Mouse (Mus musculus) midbrain, embryonic 15.5 days (tissue): ENCODE data around the gene Naaladl2. TPM values are rescaled to one million over a fixed set of nuclear protein-coding genes. Genes with fewer than 3 reads are reported as not detected.

ENCODE experiments used
- ATAC-seq: fragments of 200-750 bp; cut with Nextera tagmentation; replicated peaks from 2 replicates; pipeline ENCODE4 v1.8.0; 2017; ENCODE audit warnings: moderate TSS enrichment
- H3K27ac ChIP-seq: fragments of 300-500 bp; sonication (generic); 2 replicates; pipeline ENCODE4 v1.5.1; 2015; ENCODE audit warnings: mild to moderate bottlenecking, inconsistent platforms
- H3K27me3 ChIP-seq: fragments of 300-500 bp; sonication (generic); replicated peaks from 2 replicates; pipeline ENCODE4 v1.6.1; 2015; ENCODE audit warnings: inconsistent platforms
- H3K36me3 ChIP-seq: fragments of 300-500 bp; sonication (generic); replicated peaks from 2 replicates; pipeline ENCODE4 v1.6.1; 2015; ENCODE audit warnings: inconsistent platforms
- H3K4me1 ChIP-seq: fragments of 300-500 bp; sonication (generic); 2 replicates; pipeline ENCODE4 v1.6.1; 2015; ENCODE audit warnings: inconsistent platforms
- H3K4me2 ChIP-seq: fragments of 300-500 bp; sonication (generic); 2 replicates; pipeline ENCODE4 v1.6.1; 2015; ENCODE audit warnings: inconsistent platforms, mild to moderate bottlenecking, moderate library complexity
- H3K4me3 ChIP-seq: fragments of 300-500 bp; sonication (generic); 2 replicates; pipeline ENCODE4 v1.5.1; 2015; ENCODE audit warnings: mild to moderate bottlenecking, inconsistent platforms
- H3K9ac ChIP-seq: fragments of 300-500 bp; sonication (generic); 2 replicates; pipeline ENCODE4 v1.6.1; 2015; ENCODE audit warnings: mild to moderate bottlenecking, inconsistent platforms
- H3K9me3 ChIP-seq: fragments of 300-500 bp; sonication (generic); 2 replicates; pipeline ENCODE4 v1.6.1; 2016; ENCODE audit warnings: inconsistent platforms
- WGBS: fragments of 180-500 bp; shearing (Covaris S2); methylation state at CpG from one replicate; pipeline ENCODE4 v1.1.7; 2015; ENCODE audit warnings: mixed read lengths; 5-methylcytosine and 5-hydroxymethylcytosine counted together
- polyA plus RNA-seq: library from polyadenylated mRNA; unstranded; fragments of >200 nt; fragmentation: Nextera tagmentation; extraction: Ambion mirVana; gene quantifications from 2 replicates; pipeline ENCODE4 v1.2.1, GENCODE M21; 2015

The Naaladl2 gene
- polyA plus RNA-seq, 1 experiment from 2014 or later = 0.97 TPM

DNA sequence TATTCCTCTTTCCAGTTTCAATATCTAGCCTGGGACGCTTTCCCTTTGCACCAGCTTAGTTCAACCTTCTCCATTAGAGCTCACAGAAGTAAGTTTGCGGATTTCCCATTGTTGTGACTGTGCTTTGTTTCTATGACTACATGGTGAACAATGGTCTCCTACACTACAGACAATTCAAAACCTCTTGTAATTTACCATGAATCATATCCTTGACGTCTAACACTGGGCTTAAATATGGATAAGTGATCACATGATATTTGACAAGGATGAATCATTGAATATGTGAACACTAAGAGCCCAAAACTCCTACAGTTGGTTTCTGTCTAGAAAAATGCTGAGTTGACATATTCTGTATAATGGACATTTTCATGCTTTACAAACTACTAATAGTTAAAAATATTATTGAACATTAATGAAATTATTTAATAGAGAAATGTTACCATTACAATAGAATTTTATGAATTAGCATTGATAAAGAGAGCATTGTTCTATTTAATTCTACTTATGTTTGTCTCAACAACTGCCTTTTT, 539.2 kb downstream of the Naaladl2 start:
- ATAC-seq = no peak
- Histone ChIP-seq H3K4me3 (no peak overlapping the region), H3K9me3 (no peaks in the 10 kb centered on the region), H3K4me1 (no peaks in the 10 kb centered on the region), H3K27ac (no peak overlapping the region), H3K27me3 (no peaks in the 10 kb centered on the region), H3K36me3 (no peaks in the 10 kb centered on the region), H3K9ac (no peak overlapping the region), H3K4me2 (no peak overlapping the region)
- WGBS = 66% methylated on average over 3 of the region's 3 CpGs

GRCm38 (mm10) chr3:24595447-24595846, 548.6 kb downstream of the Naaladl2 start:
- H3K9ac ChIP-seq = no peak overlapping the region
- no peak for ATAC-seq
- no peaks in the 10 kb centered on the region for H3K27me3 ChIP-seq
- H3K4me1 ChIP-seq = no peaks in the 10 kb centered on the region
- H3K36me3 ChIP-seq = no peaks in the 10 kb centered on the region
- H3K27ac ChIP-seq = no peak overlapping the region
- no peak overlapping the region for H3K4me2 ChIP-seq
- no peaks in the 10 kb centered on the region for H3K9me3 ChIP-seq
- 83% methylated on average over 2 of the region's 2 CpGs for WGBS
- no peak overlapping the region for H3K4me3 ChIP-seq

DNA sequence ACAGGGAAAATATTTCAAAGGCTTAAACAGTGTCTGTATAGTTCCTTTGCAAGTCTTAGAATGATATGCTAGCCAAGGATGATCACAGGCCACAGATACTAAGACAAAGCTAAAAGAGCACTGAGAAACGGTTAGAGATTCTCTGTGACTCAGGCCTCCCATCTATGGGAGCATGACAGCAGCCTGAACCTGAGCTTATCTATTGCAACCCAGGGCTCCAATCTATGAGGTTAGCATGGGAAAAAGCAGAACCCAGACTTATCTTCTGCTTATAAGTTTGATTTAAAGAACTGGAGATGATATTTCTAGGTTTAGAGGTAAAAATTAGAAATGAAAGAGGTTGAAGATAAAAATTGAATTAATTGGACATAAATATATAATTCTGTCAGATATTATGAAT, 587.4 kb downstream of the Naaladl2 start:
- Histone ChIP-seq H3K36me3 (no peaks in the 10 kb centered on the region), H3K9ac (no peak overlapping the region), H3K4me3 (no peak overlapping the region), H3K27ac (no peak overlapping the region), H3K27me3 (no peaks in the 10 kb centered on the region), H3K4me2 (no peak overlapping the region), H3K4me1 (no peaks in the 10 kb centered on the region), H3K9me3 (no peaks in the 10 kb centered on the region)
- WGBS = 73% methylated on average over 1 of the region's 1 CpGs
- ATAC-seq = no peak

- Histone ChIP-seq H3K9ac (no peak overlapping the region), H3K36me3 (no peaks in the 10 kb centered on the region), H3K4me3 (no peak overlapping the region), H3K27me3 (no peaks in the 10 kb centered on the region), H3K27ac (no peak overlapping the region), H3K4me2 (no peak overlapping the region), H3K9me3 (no peaks in the 10 kb centered on the region), H3K4me1 (no peaks in the 10 kb centered on the region)
- ATAC-seq = no peak
- WGBS = 82% methylated on average over 5 of the region's 5 CpGs
These were observed 590.4 kb downstream of the Naaladl2 start for GRCm38 (mm10) chr3:24553701-24554100.

- H3K27ac ChIP-seq = no peak overlapping the region
- H3K36me3 ChIP-seq = no peaks in the 10 kb centered on the region
- H3K4me3 ChIP-seq = no peak overlapping the region
- no peak for ATAC-seq
- H3K4me1 ChIP-seq = no peaks in the 10 kb centered on the region
- WGBS = 80% methylated on average over 2 of the region's 2 CpGs
- H3K27me3 ChIP-seq = no peaks in the 10 kb centered on the region
- H3K9ac ChIP-seq = no peak overlapping the region
- H3K4me2 ChIP-seq = no peak overlapping the region
- no peaks in the 10 kb centered on the region for H3K9me3 ChIP-seq
These were observed 591.4 kb downstream of the Naaladl2 start for GRCm38 (mm10) chr3:24552631-24553030.

DNA sequence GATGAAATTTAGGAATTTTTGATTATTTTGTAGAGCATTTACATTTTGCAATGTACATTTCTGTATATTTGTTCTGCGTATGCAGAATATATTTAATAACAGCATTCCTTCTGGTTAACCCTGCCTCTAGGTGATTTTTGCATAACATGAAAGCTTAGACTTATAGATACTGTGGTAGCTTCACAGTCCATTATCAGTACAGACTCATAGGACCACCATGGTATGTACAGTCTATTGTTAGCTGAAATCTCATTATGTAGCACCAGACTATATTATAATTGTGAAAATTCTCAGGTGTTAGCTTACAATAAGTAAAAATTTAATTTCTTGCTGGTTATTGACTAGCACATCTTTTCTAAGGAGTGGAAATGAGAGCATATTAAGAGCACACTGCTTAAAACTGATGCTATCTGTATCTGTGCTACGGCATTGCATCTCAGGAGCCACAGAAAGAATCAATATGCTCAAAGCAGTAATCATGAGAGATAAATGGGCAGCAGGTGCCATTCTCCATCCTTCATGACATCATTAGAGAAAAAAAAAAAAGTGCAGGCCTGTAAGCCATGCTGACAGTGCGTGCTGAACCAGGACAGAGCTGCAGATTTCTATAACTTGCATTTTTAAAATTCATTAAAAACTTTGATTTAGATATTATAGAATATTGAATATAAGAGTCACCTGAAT, 610.1 kb downstream of the Naaladl2 start:
- H3K27ac ChIP-seq = no peak overlapping the region
- no peak overlapping the region for H3K4me2 ChIP-seq
- no peak overlapping the region for H3K9ac ChIP-seq
- H3K36me3 ChIP-seq = no peaks in the 10 kb centered on the region
- H3K27me3 ChIP-seq = no peaks in the 10 kb centered on the region
- no peaks in the 10 kb centered on the region for H3K9me3 ChIP-seq
- ATAC-seq = no peak
- no peaks in the 10 kb centered on the region for H3K4me1 ChIP-seq
- 76% methylated on average over 3 of the region's 3 CpGs for WGBS
- H3K4me3 ChIP-seq = no peak overlapping the region

DNA sequence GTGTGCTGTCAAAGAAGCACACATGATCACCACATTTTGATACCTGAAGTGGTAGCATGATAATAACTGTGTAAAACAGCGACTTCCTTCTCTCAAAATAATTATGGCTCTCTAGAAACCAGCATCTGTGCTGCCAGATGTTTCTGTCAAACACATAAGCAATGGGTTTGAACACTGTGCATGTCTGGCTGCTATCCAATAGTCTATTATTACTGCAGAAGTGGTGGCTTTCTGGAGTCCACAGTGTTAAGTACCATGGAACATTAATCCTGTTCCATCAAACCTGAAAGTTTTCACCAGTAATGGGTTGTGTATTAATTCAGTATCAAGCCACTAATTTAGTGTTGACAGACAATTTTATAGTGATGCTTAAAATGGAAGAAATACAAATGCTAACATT, 629.1 kb downstream of the Naaladl2 start:
- H3K36me3 ChIP-seq = no peaks in the 10 kb centered on the region
- H3K27me3 ChIP-seq = no peaks in the 10 kb centered on the region
- H3K4me3 ChIP-seq = no peak overlapping the region
- H3K4me2 ChIP-seq = no peak overlapping the region
- no peak overlapping the region for H3K9ac ChIP-seq
- H3K9me3 ChIP-seq = no peaks in the 10 kb centered on the region
- no peaks in the 10 kb centered on the region for H3K4me1 ChIP-seq
- H3K27ac ChIP-seq = no peak overlapping the region
- 53% methylated on average over 1 of the region's 1 CpGs for WGBS
- ATAC-seq = no peak

- no peaks in the 10 kb centered on the region for H3K36me3 ChIP-seq
- no peak for ATAC-seq
These were observed 657.5 kb downstream of the Naaladl2 start for GRCm38 (mm10) chr3:24486456-24487112.

GRCm38 (mm10) chr3:24463941-24464340, 680.1 kb downstream of the Naaladl2 start:
- H3K4me3 ChIP-seq = no peak overlapping the region
- no peaks in the 10 kb centered on the region for H3K36me3 ChIP-seq
- H3K27ac ChIP-seq = no peak overlapping the region
- H3K4me1 ChIP-seq = no peaks in the 10 kb centered on the region
- ATAC-seq = no peak
- H3K4me2 ChIP-seq = no peak overlapping the region
- 87% methylated on average over 4 of the region's 4 CpGs for WGBS
- H3K9ac ChIP-seq = no peak overlapping the region
- H3K27me3 ChIP-seq = no peaks in the 10 kb centered on the region
- no peaks in the 10 kb centered on the region for H3K9me3 ChIP-seq

More at GRCm38 (mm10) chr3:24486456-24487112, 657.5 kb downstream of the Naaladl2 start:
- no peaks in the 10 kb centered on the region for H3K4me1 ChIP-seq
- H3K27me3 ChIP-seq = no peaks in the 10 kb centered on the region
- no peak overlapping the region for H3K9ac ChIP-seq
- H3K27ac ChIP-seq = no peak overlapping the region
- H3K9me3 ChIP-seq = no peaks in the 10 kb centered on the region
- WGBS = 60% methylated on average over 4 of the region's 4 CpGs
- H3K4me2 ChIP-seq = no peak overlapping the region
- no peak overlapping the region for H3K4me3 ChIP-seq

GRCm38 (mm10) chr3:24440621-24441020, 703.4 kb downstream of the Naaladl2 start:
- no peak overlapping the region for H3K9ac ChIP-seq
- no peak for ATAC-seq
- no peaks in the 10 kb centered on the region for H3K4me1 ChIP-seq
- no peak overlapping the region for H3K4me2 ChIP-seq
- H3K9me3 ChIP-seq = no peaks in the 10 kb centered on the region
- WGBS = 91% methylated on average over 6 of the region's 6 CpGs
- no peaks in the 10 kb centered on the region for H3K27me3 ChIP-seq
- H3K27ac ChIP-seq = no peak overlapping the region
- no peaks in the 10 kb centered on the region for H3K36me3 ChIP-seq
- no peak overlapping the region for H3K4me3 ChIP-seq

- WGBS = 79% methylated on average over 3 of the region's 3 CpGs
- Histone ChIP-seq H3K27me3 (no peaks in the 10 kb centered on the region), H3K27ac (no peak overlapping the region), H3K4me3 (no peak overlapping the region), H3K4me1 (no peaks in the 10 kb centered on the region), H3K36me3 (no peaks in the 10 kb centered on the region), H3K9me3 (peaks cover 2% of the 10 kb centered on the region; the same call in 1 of the 2 replicates), H3K4me2 (no peak overlapping the region), H3K9ac (no peak overlapping the region)
- no peak for ATAC-seq
These were observed 711.3 kb downstream of the Naaladl2 start for GRCm38 (mm10) chr3:24432761-24433160.

DNA sequence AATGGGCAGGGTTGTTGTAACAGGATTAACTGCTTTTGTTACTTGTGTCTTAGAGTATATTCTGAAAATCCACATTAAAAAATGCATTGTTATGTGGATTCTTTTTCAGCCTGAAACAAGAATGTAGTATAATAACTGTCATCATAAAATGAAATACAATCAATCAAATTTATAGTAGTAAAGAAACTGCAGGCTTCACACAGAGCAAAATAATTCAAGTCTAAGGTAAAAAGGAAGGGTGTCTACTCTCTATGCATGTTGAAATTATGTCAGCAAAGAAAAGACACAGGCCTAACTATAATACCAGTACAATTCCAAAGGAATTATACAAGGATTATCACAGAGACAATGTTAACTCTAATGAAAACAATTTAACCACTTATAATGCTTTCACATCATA, 752.3 kb downstream of the Naaladl2 start:
- H3K4me1 ChIP-seq = no peaks in the 10 kb centered on the region
- H3K9ac ChIP-seq = no peak overlapping the region
- no peak for ATAC-seq
- H3K36me3 ChIP-seq = no peaks in the 10 kb centered on the region
- no peak overlapping the region for H3K4me3 ChIP-seq
- H3K9me3 ChIP-seq = no peaks in the 10 kb centered on the region
- no peak overlapping the region for H3K4me2 ChIP-seq
- H3K27me3 ChIP-seq = no peaks in the 10 kb centered on the region
- no peak overlapping the region for H3K27ac ChIP-seq

DNA sequence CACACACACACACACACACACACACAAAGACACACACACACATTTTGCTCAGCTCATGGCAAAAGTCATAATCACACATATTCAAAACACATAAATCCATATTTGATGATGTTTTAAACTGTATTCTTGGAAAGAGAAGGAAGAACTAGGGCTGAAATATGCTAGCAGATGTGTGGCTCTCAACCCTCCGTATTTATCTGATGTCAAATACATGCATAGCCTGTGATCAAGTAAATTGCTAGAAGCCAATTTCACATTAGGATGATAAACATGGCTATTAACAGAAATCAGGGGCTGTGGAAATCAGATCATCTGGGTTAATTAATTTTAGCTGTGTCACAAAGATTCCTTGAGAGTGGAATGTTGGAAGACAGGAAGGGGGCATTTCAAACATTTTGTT, 752.8 kb downstream of the Naaladl2 start:
- Histone ChIP-seq H3K4me3 (no peak overlapping the region), H3K4me2 (no peak overlapping the region), H3K27ac (no peak overlapping the region), H3K4me1 (no peaks in the 10 kb centered on the region), H3K9ac (no peak overlapping the region), H3K36me3 (no peaks in the 10 kb centered on the region), H3K9me3 (no peaks in the 10 kb centered on the region), H3K27me3 (no peaks in the 10 kb centered on the region)
- 61% methylated on average over 1 of the region's 1 CpGs for WGBS
- ATAC-seq = no peak
